Mouse (Mus musculus) lung, adult 18-20 months (tissue): Measurements from ENCODE around the gene Ccdc17.

ENCODE experiments used
- DNase-seq, 2 experiments: peaks; one replicate each; pipeline ENCODE4 v3.0.0; 2022; ENCODE audit warnings: mixed read lengths in 2 of 2

Ccdc17 gene

DNA sequence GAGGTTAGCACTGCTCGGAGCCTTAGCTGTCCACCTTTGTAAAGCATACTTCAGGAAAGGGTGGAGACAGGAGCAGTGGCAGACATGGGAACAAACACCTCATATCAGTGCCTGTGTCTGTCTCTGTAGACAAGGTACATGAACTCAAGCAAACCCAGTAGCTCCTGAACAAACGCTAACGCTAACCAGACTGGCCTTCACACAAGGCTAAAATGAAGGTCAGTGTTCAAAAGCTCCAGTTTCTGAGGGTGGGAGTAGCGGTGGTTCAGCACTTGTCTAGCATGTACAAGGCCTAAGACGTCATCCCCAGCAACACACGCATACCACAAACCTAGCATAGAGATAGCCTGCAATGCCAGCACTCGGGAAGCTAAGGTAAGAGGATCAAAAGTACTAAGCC lies 49.2 kb downstream of the Ccdc17 start:
- DNase-seq = no peak

- DNase-seq = no peak
Measured at GRCm38 (mm10) chr4:116649411-116649810, 53.0 kb downstream of the Ccdc17 start.
